Mouse (Mus musculus) MEL (cell line): ENCODE measurements around the gene Mum1. TPM values are rescaled to one million over a fixed set of nuclear protein-coding genes. Genes with fewer than 3 reads are reported as not detected.

Experiments
- DNase-seq: peaks from one replicate; pipeline ENCODE4 v3.0.0; 2011; ENCODE audit warnings: low read depth, low spot score
- H3K27ac ChIP-seq: 2 replicates; pipeline ENCODE4 v1.5.1; 2012; ENCODE audit warnings: low read depth, mild to moderate bottlenecking, control low read depth, low read length, moderate library complexity; ENCODE audit not compliant: control insufficient read depth
- H3K27me3 ChIP-seq, 2 experiments: fragments of 150-350 bp in 1 of 2; sonication (generic) in 1 of 2; 2 replicates each; pipeline ENCODE4 v1.6.1; 2012; ENCODE audit warnings: low read length in 2 of 2, mild to moderate bottlenecking in 2 of 2, improper control_type of control experiment in 1 of 2, moderate library complexity in 1 of 2; ENCODE audit not compliant: insufficient read depth in 2 of 2, control insufficient read depth in 1 of 2
- H3K36me3 ChIP-seq, 2 experiments: 2 replicates each; pipeline ENCODE4 v1.6.1; 2012 to 2014; ENCODE audit warnings: low read length in 2 of 2, improper control_type of control experiment in 1 of 2, inconsistent platforms in 1 of 2, mild to moderate bottlenecking in 1 of 2; ENCODE audit not compliant: insufficient read depth in 2 of 2, control insufficient read depth in 1 of 2
- H3K4me1 ChIP-seq, 2 experiments: fragments of 150-350 bp in 1 of 2; sonication (generic) in 1 of 2; 2 replicates each; pipeline ENCODE4 v1.6.1; 2012; ENCODE audit warnings: low read length in 2 of 2, improper control_type of control experiment in 1 of 2, mild to moderate bottlenecking in 1 of 2; ENCODE audit not compliant: insufficient read depth in 2 of 2, control insufficient read depth in 1 of 2
- H3K4me3 ChIP-seq, 2 experiments: fragments of 150-350 bp in 1 of 2; sonication (generic) in 1 of 2; 2 replicates each; pipeline ENCODE4 v1.5.1; 2012; ENCODE audit warnings: low read depth in 2 of 2, low read length in 2 of 2, mild to moderate bottlenecking in 2 of 2, moderate library complexity in 2 of 2, control low read depth in 1 of 2, improper control_type of control experiment in 1 of 2; ENCODE audit not compliant: control insufficient read depth in 1 of 2, insufficient read depth in 1 of 2
- H3K79me2 ChIP-seq: 2 replicates; pipeline ENCODE4 v1.6.1; 2012; ENCODE audit warnings: mild to moderate bottlenecking, low read length, moderate library complexity; ENCODE audit not compliant: control insufficient read depth, poor library complexity, insufficient read depth
- H3K9ac ChIP-seq: 2 replicates; pipeline ENCODE4 v1.6.1; 2012; ENCODE audit warnings: low read depth, mild to moderate bottlenecking, control low read depth, low read length, moderate library complexity; ENCODE audit not compliant: control insufficient read depth, poor library complexity, severe bottlenecking
- H3K9me3 ChIP-seq: fragments of 150-350 bp; sonication (generic); replicated peaks from 2 replicates; pipeline ENCODE4 v1.6.1; 2012; ENCODE audit warnings: mild to moderate bottlenecking, low read length, improper control_type of control experiment, moderate library complexity; ENCODE audit not compliant: insufficient read depth
- BHLHE40 ChIP-seq: IDR thresholded peaks from 2 replicates; pipeline ENCODE4 v1.6.1; 2012; ENCODE audit warnings: low read depth, mild to moderate bottlenecking, inconsistent platforms, low read length, improper control_type of control experiment, borderline replicate concordance
- CHD1 ChIP-seq: IDR thresholded peaks from 2 replicates; pipeline ENCODE4 v1.6.1; 2012; ENCODE audit warnings: low read depth, mild to moderate bottlenecking, inconsistent platforms, low read length, improper control_type of control experiment
- CHD2 ChIP-seq: IDR thresholded peaks from 2 replicates; pipeline ENCODE4 v1.6.1; 2011; ENCODE audit warnings: low read length, improper control_type of control experiment
- CTCF ChIP-seq, 3 experiments: IDR thresholded peaks in 2 of 3; conservative IDR thresholded peaks in 1 of 3; 2 replicates each; pipeline ENCODE4 v1.5.1; 2011 to 2012; ENCODE audit warnings: low read length in 3 of 3, low read depth in 2 of 3, mild to moderate bottlenecking in 2 of 3, improper control_type of control experiment in 1 of 3, inconsistent platforms in 1 of 3, mixed read lengths in 1 of 3, moderate library complexity in 1 of 3; ENCODE audit not compliant: control insufficient read depth in 1 of 3, insufficient read depth in 1 of 3, poor library complexity in 1 of 3, severe bottlenecking in 1 of 3
- EP300 ChIP-seq, 2 experiments: IDR thresholded peaks; 2 replicates each; pipeline ENCODE4 v1.6.1; 2011; ENCODE audit warnings: improper control_type of control experiment in 2 of 2, low read length in 2 of 2, low read depth in 1 of 2, mild to moderate bottlenecking in 1 of 2
- ETS1 ChIP-seq: IDR thresholded peaks from 2 replicates; pipeline ENCODE4 v1.6.1; 2012; ENCODE audit warnings: low read depth, mild to moderate bottlenecking, inconsistent platforms, low read length, improper control_type of control experiment, moderate library complexity
- KAT2A ChIP-seq: conservative IDR thresholded peaks from 2 replicates; pipeline ENCODE4 v1.6.1; 2012; ENCODE audit warnings: low read depth, low read length, improper control_type of control experiment, inconsistent platforms
- MAFK ChIP-seq: IDR thresholded peaks from 2 replicates; pipeline ENCODE4 v1.6.1; 2011; ENCODE audit warnings: low read depth, mild to moderate bottlenecking, low read length, improper control_type of control experiment, borderline replicate concordance
- MEF2A ChIP-seq: IDR thresholded peaks from 2 replicates; pipeline ENCODE4 v1.6.1; 2014; ENCODE audit warnings: low read depth, mild to moderate bottlenecking, inconsistent platforms, low read length, improper control_type of control experiment; ENCODE audit not compliant: poor library complexity, insufficient replicate concordance, severe bottlenecking; ENCODE audit errors: extremely low read depth
- MXI1 ChIP-seq: IDR thresholded peaks from 2 replicates; pipeline ENCODE4 v1.6.1; 2011; ENCODE audit warnings: mild to moderate bottlenecking, low read depth, low read length, improper control_type of control experiment
- MYC ChIP-seq: IDR thresholded peaks from 2 replicates; pipeline ENCODE4 v1.6.1; 2011; ENCODE audit warnings: low read depth, mild to moderate bottlenecking, low read length, improper control_type of control experiment, moderate library complexity
- POLR2A ChIP-seq, 2 experiments: IDR thresholded peaks; 2 replicates each; pipeline ENCODE4 v1.6.1; 2011 to 2012; ENCODE audit warnings: low read length in 2 of 2, mild to moderate bottlenecking in 2 of 2, control low read depth in 1 of 2, improper control_type of control experiment in 1 of 2, low read depth in 1 of 2, moderate library complexity in 1 of 2; ENCODE audit not compliant: control insufficient read depth in 1 of 2, insufficient read depth in 1 of 2, poor library complexity in 1 of 2
- POLR2AphosphoS5 ChIP-seq: IDR thresholded peaks from 2 replicates; pipeline ENCODE4 v1.6.1; 2012; ENCODE audit warnings: low read depth, borderline replicate concordance, mild to moderate bottlenecking, inconsistent platforms, low read length, moderate library complexity, mixed read lengths
- SMC3 ChIP-seq: IDR thresholded peaks from 2 replicates; pipeline ENCODE4 v1.6.1; 2011; ENCODE audit warnings: low read depth, low read length, improper control_type of control experiment
- TAL1 ChIP-seq: IDR thresholded peaks from 2 replicates; pipeline ENCODE4 v1.6.1; 2012; ENCODE audit warnings: mild to moderate bottlenecking, inconsistent platforms, low read length, moderate library complexity, mixed read lengths
- TCF12 ChIP-seq: IDR thresholded peaks from 2 replicates; pipeline ENCODE4 v1.6.1; 2014; ENCODE audit warnings: low read depth, mild to moderate bottlenecking, inconsistent platforms, low read length, improper control_type of control experiment, moderate library complexity
- UBTF ChIP-seq: IDR thresholded peaks from 2 replicates; pipeline ENCODE4 v1.6.1; 2012; ENCODE audit warnings: low read depth, mild to moderate bottlenecking, inconsistent platforms, low read length, improper control_type of control experiment, moderate library complexity, borderline replicate concordance; ENCODE audit not compliant: insufficient read depth
- USF2 ChIP-seq, 2 experiments: IDR thresholded peaks; 2 replicates each; pipeline ENCODE4 v1.6.1; 2011 to 2012; ENCODE audit warnings: improper control_type of control experiment in 2 of 2, low read length in 2 of 2, borderline replicate concordance in 1 of 2, inconsistent platforms in 1 of 2, low read depth in 1 of 2, mild to moderate bottlenecking in 1 of 2; ENCODE audit not compliant: insufficient read depth in 1 of 2
- ZC3H11A ChIP-seq: IDR thresholded peaks from 2 replicates; pipeline ENCODE4 v1.6.1; 2012; ENCODE audit warnings: low read depth, mild to moderate bottlenecking, inconsistent platforms, low read length, improper control_type of control experiment
- ZKSCAN1 ChIP-seq: IDR thresholded peaks from 2 replicates; pipeline ENCODE4 v1.6.1; 2012; ENCODE audit warnings: low read depth, mild to moderate bottlenecking, inconsistent platforms, low read length, improper control_type of control experiment, moderate library complexity
- ZMIZ1 ChIP-seq: IDR thresholded peaks from 2 replicates; pipeline ENCODE4 v1.6.1; 2012; ENCODE audit warnings: low read depth, mild to moderate bottlenecking, inconsistent platforms, low read length, improper control_type of control experiment, moderate library complexity
- ZNF384 ChIP-seq: IDR thresholded peaks from 2 replicates; pipeline ENCODE4 v1.6.1; 2012; ENCODE audit warnings: low read depth, mild to moderate bottlenecking, inconsistent platforms, low read length, improper control_type of control experiment
- polyA plus RNA-seq, 2 experiments: library from polyadenylated mRNA; stranded (reverse) in 1 of 2; unstranded in 1 of 2; fragments of >175 nt in 1 of 2; fragments of >200 nt in 1 of 2; gene quantifications; 2 replicates each; pipeline versions ENCODE4 v1.2.1 to v1.2.4; 2012; ENCODE audit warnings: low replicate concordance in 2 of 2, low read depth in 1 of 2; ENCODE audit not compliant: insufficient read length in 2 of 2, insufficient read depth in 1 of 2, missing spikeins in 1 of 2
- total RNA-seq: library from RNA; depleted of rRNA; stranded (reverse); fragments of 300-350 nt; gene quantifications from 2 replicates; pipeline ENCODE4 v1.2.3, GENCODE M21; 2012

Mum1 gene
- total and polyA plus RNA-seq, 3 experiments: 34.0 to 55.2 (median 35.3) TPM

DNA sequence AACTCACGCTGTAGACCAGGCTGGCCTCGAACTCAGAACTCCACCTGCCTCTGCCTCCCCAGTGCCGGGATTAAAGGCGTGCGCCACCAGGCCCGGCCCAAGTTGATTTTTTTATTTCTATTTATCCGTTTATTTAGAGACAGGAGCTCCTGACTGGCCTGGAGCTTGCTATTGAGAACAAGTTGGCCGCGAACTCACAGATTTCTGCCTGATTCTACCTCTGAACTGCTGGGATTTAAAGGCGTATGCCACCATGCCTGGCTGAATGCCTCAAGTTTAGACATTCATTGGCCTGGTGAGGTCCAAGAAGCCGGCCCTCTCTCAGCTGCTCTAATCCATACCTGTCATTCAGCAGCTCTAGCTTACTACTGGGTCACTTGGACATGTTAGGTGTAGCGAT is 35.9 kb downstream of the Mum1 start:
- Histone ChIP-seq H3K9ac (peak overlapping the region; percentile 78), H3K4me3 (peak overlapping the region; percentile 62 to 79)
- no peak for TF ChIP-seq CHD1
- TF ChIP-seq BHLHE40: no peak
- TF ChIP-seq MXI1: no peak
- no peak for TF ChIP-seq SMC3
- TF ChIP-seq EP300 (IDR thresholded peaks at IDR 0.05; ENCODE audit: low read depth in 1 of 2, low read length in 2 of 2): no peak
- TF ChIP-seq KAT2A: no peak
- TF ChIP-seq CHD2: no peak
- TF ChIP-seq ZMIZ1: no peak
- TF ChIP-seq, all 39 proteins: peak for 0
- H3K27me3 ChIP-seq: no peaks in the 10 kb centered on the region
- peaks cover 0 to 17% of the 10 kb centered on the region in 2 experiments; a peak in 2 of 4 replicates for H3K36me3 ChIP-seq
- peak; percentile 55 for DNase-seq
- H3K27ac ChIP-seq: peak overlapping the region; percentile 89
- H3K9me3 ChIP-seq: no peaks in the 10 kb centered on the region
- peaks cover 4 to 26% of the 10 kb centered on the region in 2 experiments; a peak in 3 of 4 replicates for H3K4me1 ChIP-seq
- H3K79me2 ChIP-seq: peaks cover 22% of the 10 kb centered on the region

GRCm38 (mm10) chr10:80262776-80263365 is 36.6 kb downstream of the Mum1 start:
- Histone ChIP-seq H3K4me1 (peaks cover 6 to 32% of the 10 kb centered on the region in 2 experiments; a peak in 3 of 4 replicates), H3K79me2 (peaks cover 29% of the 10 kb centered on the region), H3K36me3 (peaks cover 3 to 22% of the 10 kb centered on the region in 2 experiments), H3K9ac (no peak overlapping the region; the same call in 1 of the 2 replicates), H3K4me3 (no peak overlapping the region), H3K27ac (no peak overlapping the region), H3K9me3 (no peaks in the 10 kb centered on the region), H3K27me3 (no peaks in the 10 kb centered on the region)
- DNase-seq: no peak
- TF ChIP-seq ZKSCAN1 (no peak), CHD1 (no peak), MEF2A (no peak), ZC3H11A (no peak), MAFK (no peak), TCF12 (no peak), ZNF384 (no peak), POLR2AphosphoS5 (no peak), ETS1 (no peak), CTCF (IDR thresholded peaks at IDR 0.05 in 2 of 3, conservative IDR thresholded peaks at IDR 0.05 in 1 of 3; ENCODE audit: control insufficient read depth in 1 of 3, insufficient read depth in 1 of 3, low read depth in 2 of 3, low read length in 3 of 3, poor library complexity in 1 of 3, severe bottlenecking in 1 of 3) (no peak), EP300 (IDR thresholded peaks at IDR 0.05; ENCODE audit: low read depth in 1 of 2, low read length in 2 of 2) (no peak), ZMIZ1 (no peak), MXI1 (no peak), TAL1 (no peak), UBTF (no peak), USF2 (IDR thresholded peaks at IDR 0.05; ENCODE audit: borderline replicate concordance in 1 of 2, insufficient read depth in 1 of 2, low read depth in 1 of 2, low read length in 2 of 2) (no peak), POLR2A (IDR thresholded peaks at IDR 0.05; ENCODE audit: control insufficient read depth in 1 of 2, insufficient read depth in 1 of 2, low read depth in 1 of 2, low read length in 2 of 2, poor library complexity in 1 of 2) (no peak), MYC (no peak)
